Mouse (Mus musculus): ENCODE measurements around the gene Fyb. TPM values are rescaled to one million over a fixed set of nuclear protein-coding genes. Genes with fewer than 3 reads are reported as not detected.

Fyb gene
- polyA plus RNA-seq, 1 experiment, result not detected

DNA sequence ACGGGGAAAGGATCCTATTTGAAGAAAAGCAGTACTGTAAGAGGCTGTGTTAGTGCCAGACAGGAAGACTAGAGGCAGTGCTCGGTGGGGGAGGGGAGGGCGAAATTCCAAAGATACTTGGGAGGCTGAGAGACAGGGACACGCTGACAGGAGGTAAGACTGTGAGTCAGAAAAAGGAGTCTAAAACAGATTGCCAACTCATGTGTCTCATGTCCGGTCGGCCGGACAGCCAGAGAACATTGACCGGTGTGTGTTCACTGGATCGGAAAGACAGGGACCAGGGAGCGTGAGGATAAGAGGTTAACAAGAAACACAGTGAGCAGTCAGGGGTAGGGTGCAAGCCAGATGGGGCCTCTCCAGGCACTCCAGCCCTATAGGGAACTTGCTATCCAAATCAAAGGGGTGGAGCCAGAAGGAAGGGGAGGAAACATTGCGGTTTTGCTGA, 42.3 kb downstream of the Fyb start:
- Histone ChIP-seq H3K27me3 (ENCODE audit: control insufficient read depth, insufficient read depth, low read length, poor library complexity, severe bottlenecking) (no peaks in the 10 kb centered on the region; the same call in 1 of the 2 replicates), H3K27ac (ENCODE audit: insufficient read depth, low read length) (no peak overlapping the region), H3K4me1 (ENCODE audit: control insufficient read depth, insufficient read depth, low read length) (no peaks in the 10 kb centered on the region), H3K9ac (ENCODE audit: low read depth, poor library complexity, severe bottlenecking) (no peak overlapping the region), H3K4me3 (ENCODE audit: low read depth, low read length) (no peak overlapping the region), H3K36me3 (ENCODE audit: control insufficient read depth, insufficient read depth, low read length, poor library complexity, severe bottlenecking) (no peaks in the 10 kb centered on the region), H3K9me3 (replicated peaks; ENCODE audit: control insufficient read depth, insufficient read depth, low read length, poor library complexity, severe bottlenecking) (peaks cover 5% of the 10 kb centered on the region; the same call in 1 of the 2 replicates)
- TF ChIP-seq POLR2A (IDR thresholded peaks at IDR 0.05; ENCODE audit: insufficient read depth, low read length), result no peak
- no peak for TF ChIP-seq CTCF (IDR thresholded peaks at IDR 0.05; ENCODE audit: low read depth, low read length)
- no peak for TF ChIP-seq EP300 (IDR thresholded peaks at IDR 0.05; ENCODE audit: insufficient read depth, low read depth, low read length)

DNA sequence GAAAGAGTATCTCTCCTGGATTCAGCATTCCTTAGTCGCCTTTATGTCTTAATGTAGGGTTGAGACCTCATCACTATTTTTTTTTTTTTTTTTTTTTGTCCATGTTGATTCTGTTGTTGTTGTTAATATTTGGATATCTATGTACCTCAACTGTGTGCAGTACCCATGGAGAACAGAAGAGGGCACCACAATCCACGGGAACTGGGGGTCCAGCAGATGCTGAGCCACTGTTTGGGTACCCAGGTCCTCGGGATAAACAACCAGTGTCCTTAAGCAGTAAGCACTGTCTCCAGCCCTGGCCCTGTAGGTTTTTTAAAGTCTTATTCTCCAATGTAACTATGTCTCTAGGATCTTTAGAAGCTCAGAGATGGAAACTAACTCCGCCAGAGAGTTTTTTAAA, 43.2 kb downstream of the Fyb start:
- Histone ChIP-seq H3K9me3 (replicated peaks; ENCODE audit: control insufficient read depth, insufficient read depth, low read length, poor library complexity, severe bottlenecking) (peaks cover 5% of the 10 kb centered on the region; the same call in 1 of the 2 replicates), H3K4me3 (ENCODE audit: low read depth, low read length) (no peak overlapping the region), H3K4me1 (ENCODE audit: control insufficient read depth, insufficient read depth, low read length) (no peaks in the 10 kb centered on the region), H3K27me3 (ENCODE audit: control insufficient read depth, insufficient read depth, low read length, poor library complexity, severe bottlenecking) (no peaks in the 10 kb centered on the region; the same call in 1 of the 2 replicates), H3K27ac (ENCODE audit: insufficient read depth, low read length) (no peak overlapping the region), H3K9ac (ENCODE audit: low read depth, poor library complexity, severe bottlenecking) (no peak overlapping the region), H3K36me3 (ENCODE audit: control insufficient read depth, insufficient read depth, low read length, poor library complexity, severe bottlenecking) (no peaks in the 10 kb centered on the region)
- TF ChIP-seq CTCF (IDR thresholded peaks at IDR 0.05; ENCODE audit: low read depth, low read length) (no peak), POLR2A (IDR thresholded peaks at IDR 0.05; ENCODE audit: insufficient read depth, low read length) (no peak), EP300 (IDR thresholded peaks at IDR 0.05; ENCODE audit: insufficient read depth, low read depth, low read length) (no peak)

- Histone ChIP-seq H3K36me3 (ENCODE audit: control insufficient read depth, insufficient read depth, low read length, poor library complexity, severe bottlenecking) (no peaks in the 10 kb centered on the region), H3K4me1 (ENCODE audit: control insufficient read depth, insufficient read depth, low read length) (no peaks in the 10 kb centered on the region), H3K27me3 (ENCODE audit: control insufficient read depth, insufficient read depth, low read length, poor library complexity, severe bottlenecking) (no peaks in the 10 kb centered on the region), H3K9ac (ENCODE audit: low read depth, poor library complexity, severe bottlenecking) (no peak overlapping the region), H3K4me3 (ENCODE audit: low read depth, low read length) (no peak overlapping the region), H3K27ac (ENCODE audit: insufficient read depth, low read length) (no peak overlapping the region), H3K9me3 (replicated peaks; ENCODE audit: control insufficient read depth, insufficient read depth, low read length, poor library complexity, severe bottlenecking) (peaks cover 5% of the 10 kb centered on the region; the same call in 1 of the 2 replicates)
- TF ChIP-seq EP300 (IDR thresholded peaks at IDR 0.05; ENCODE audit: insufficient read depth, low read depth, low read length) (no peak), CTCF (IDR thresholded peaks at IDR 0.05; ENCODE audit: low read depth, low read length) (no peak), POLR2A (IDR thresholded peaks at IDR 0.05; ENCODE audit: insufficient read depth, low read length) (no peak)
These were observed 45.3 kb downstream of the Fyb start for GRCm38 (mm10) chr15:6567993-6568392.

DNA sequence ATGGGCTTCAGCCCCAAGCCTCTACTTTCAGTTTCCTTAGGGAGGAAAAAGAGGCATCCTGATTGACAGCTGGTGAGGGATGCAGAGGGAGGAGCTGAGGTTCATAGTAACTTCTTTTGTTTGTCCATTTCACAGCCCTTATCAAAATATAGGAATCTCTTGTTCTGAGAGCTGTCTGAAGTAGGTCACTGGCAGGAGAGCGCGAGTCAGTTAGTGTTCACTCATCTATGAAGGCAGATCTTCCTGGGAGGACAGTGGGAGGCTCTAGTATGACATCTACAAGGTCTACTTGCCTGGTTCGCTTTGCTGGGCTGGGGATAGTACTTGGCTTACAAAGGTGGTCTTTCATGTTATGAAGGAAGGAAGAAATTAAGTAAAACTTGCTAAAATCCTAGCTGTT, 46.0 kb downstream of the Fyb start:
- H3K27me3 ChIP-seq (ENCODE audit: control insufficient read depth, insufficient read depth, low read length, poor library complexity, severe bottlenecking), result no peaks in the 10 kb centered on the region
- no peak for TF ChIP-seq POLR2A (IDR thresholded peaks at IDR 0.05; ENCODE audit: insufficient read depth, low read length)
- TF ChIP-seq CTCF (IDR thresholded peaks at IDR 0.05; ENCODE audit: low read depth, low read length), result no peak
- no peak for TF ChIP-seq EP300 (IDR thresholded peaks at IDR 0.05; ENCODE audit: insufficient read depth, low read depth, low read length)
- no peak overlapping the region for H3K4me3 ChIP-seq (ENCODE audit: low read depth, low read length)
- H3K9ac ChIP-seq (ENCODE audit: low read depth, poor library complexity, severe bottlenecking), result no peak overlapping the region
- peaks cover 5% of the 10 kb centered on the region; the same call in 1 of the 2 replicates for H3K9me3 ChIP-seq (replicated peaks; ENCODE audit: control insufficient read depth, insufficient read depth, low read length, poor library complexity, severe bottlenecking)
- no peaks in the 10 kb centered on the region for H3K4me1 ChIP-seq (ENCODE audit: control insufficient read depth, insufficient read depth, low read length)
- H3K36me3 ChIP-seq (ENCODE audit: control insufficient read depth, insufficient read depth, low read length, poor library complexity, severe bottlenecking), result no peaks in the 10 kb centered on the region
- H3K27ac ChIP-seq (ENCODE audit: insufficient read depth, low read length), result no peak overlapping the region

GRCm38 (mm10) chr15:6569074-6569473, 46.4 kb downstream of the Fyb start:
- no peaks in the 10 kb centered on the region for H3K27me3 ChIP-seq (ENCODE audit: control insufficient read depth, insufficient read depth, low read length, poor library complexity, severe bottlenecking)
- no peak overlapping the region for H3K27ac ChIP-seq (ENCODE audit: insufficient read depth, low read length)
- no peak overlapping the region for H3K9ac ChIP-seq (ENCODE audit: low read depth, poor library complexity, severe bottlenecking)
- no peaks in the 10 kb centered on the region for H3K4me1 ChIP-seq (ENCODE audit: control insufficient read depth, insufficient read depth, low read length)
- H3K36me3 ChIP-seq (ENCODE audit: control insufficient read depth, insufficient read depth, low read length, poor library complexity, severe bottlenecking), result no peaks in the 10 kb centered on the region
- TF ChIP-seq CTCF (IDR thresholded peaks at IDR 0.05; ENCODE audit: low read depth, low read length), result no peak
- no peak for TF ChIP-seq EP300 (IDR thresholded peaks at IDR 0.05; ENCODE audit: insufficient read depth, low read depth, low read length)
- no peak for TF ChIP-seq POLR2A (IDR thresholded peaks at IDR 0.05; ENCODE audit: insufficient read depth, low read length)
- peaks cover 5% of the 10 kb centered on the region; the same call in 1 of the 2 replicates for H3K9me3 ChIP-seq (replicated peaks; ENCODE audit: control insufficient read depth, insufficient read depth, low read length, poor library complexity, severe bottlenecking)
- H3K4me3 ChIP-seq (ENCODE audit: low read depth, low read length), result no peak overlapping the region

DNA sequence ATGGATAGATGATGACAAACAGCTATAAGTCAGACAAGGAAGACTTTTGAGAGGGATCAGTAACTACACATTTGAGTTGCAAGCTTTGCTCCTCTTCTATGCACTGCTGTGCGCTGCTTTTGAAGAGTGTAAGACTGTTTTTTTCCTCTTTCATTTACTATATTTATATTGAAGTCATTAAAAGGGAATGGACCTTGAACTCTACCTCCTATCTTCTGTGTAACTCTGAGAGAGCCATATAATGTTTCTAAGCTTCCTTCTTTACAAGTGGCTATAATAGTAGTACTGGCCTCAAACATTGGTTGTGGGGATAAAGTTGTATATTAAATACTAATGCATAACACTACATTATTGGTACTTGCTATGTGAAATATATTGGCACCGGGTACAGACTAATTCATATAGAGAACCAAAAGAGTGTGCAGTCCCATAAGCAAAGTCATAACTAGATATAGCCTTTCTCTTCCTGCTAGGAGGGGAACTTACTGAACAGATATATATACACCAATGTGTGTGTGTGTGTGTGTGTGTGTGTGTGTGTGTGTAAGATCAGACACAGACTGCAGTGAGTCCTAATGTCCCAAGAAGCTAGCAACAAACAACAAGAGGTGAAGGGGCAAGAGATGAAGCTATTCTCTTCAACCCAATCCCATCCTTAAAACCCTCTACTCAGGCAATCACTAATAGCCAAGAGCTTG, 47.7 kb downstream of the Fyb start:
- no peak for TF ChIP-seq POLR2A (IDR thresholded peaks at IDR 0.05; ENCODE audit: insufficient read depth, low read length)
- no peak for TF ChIP-seq EP300 (IDR thresholded peaks at IDR 0.05; ENCODE audit: insufficient read depth, low read depth, low read length)
- no peaks in the 10 kb centered on the region for H3K27me3 ChIP-seq (ENCODE audit: control insufficient read depth, insufficient read depth, low read length, poor library complexity, severe bottlenecking)
- no peaks in the 10 kb centered on the region for H3K4me1 ChIP-seq (ENCODE audit: control insufficient read depth, insufficient read depth, low read length)
- no peak overlapping the region for H3K4me3 ChIP-seq (ENCODE audit: low read depth, low read length)
- H3K9me3 ChIP-seq (replicated peaks; ENCODE audit: control insufficient read depth, insufficient read depth, low read length, poor library complexity, severe bottlenecking), result peaks cover 5% of the 10 kb centered on the region; the same call in 1 of the 2 replicates
- H3K36me3 ChIP-seq (ENCODE audit: control insufficient read depth, insufficient read depth, low read length, poor library complexity, severe bottlenecking), result no peaks in the 10 kb centered on the region
- H3K9ac ChIP-seq (ENCODE audit: low read depth, poor library complexity, severe bottlenecking), result no peak overlapping the region
- no peak overlapping the region for H3K27ac ChIP-seq (ENCODE audit: insufficient read depth, low read length)

All from ES-Bruce4 (cell line).